Mouse (Mus musculus): ENCODE results near the gene Zfp831.

Gene Zfp831

GRCm38 (mm10) chr2:174727114-174727823, 83.9 kb downstream of the Zfp831 start:
- DNase-seq (ENCODE audit: low read depth, low spot score), result no peak

DNA sequence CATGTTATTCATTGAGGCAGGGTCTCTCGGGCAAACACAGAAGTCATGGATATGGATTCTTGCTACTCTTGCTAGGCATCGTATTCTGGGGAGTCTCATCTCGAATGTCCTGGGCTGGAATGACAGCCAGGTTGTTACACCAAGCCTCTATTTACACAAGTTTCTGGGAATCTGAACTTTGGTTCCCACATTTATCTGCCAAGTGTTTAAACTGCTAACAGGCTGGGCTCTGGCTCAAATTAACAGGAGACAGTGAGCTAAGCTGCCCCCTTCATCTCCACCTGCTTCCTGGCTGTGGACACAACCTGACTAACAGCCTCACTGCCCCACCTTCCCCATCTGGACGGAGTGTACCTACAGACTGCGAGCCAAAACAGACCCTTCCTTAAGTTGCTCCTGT, 88.6 kb downstream of the Zfp831 start:
- DNase-seq (ENCODE audit: low read depth, low spot score), result no peak

DNA sequence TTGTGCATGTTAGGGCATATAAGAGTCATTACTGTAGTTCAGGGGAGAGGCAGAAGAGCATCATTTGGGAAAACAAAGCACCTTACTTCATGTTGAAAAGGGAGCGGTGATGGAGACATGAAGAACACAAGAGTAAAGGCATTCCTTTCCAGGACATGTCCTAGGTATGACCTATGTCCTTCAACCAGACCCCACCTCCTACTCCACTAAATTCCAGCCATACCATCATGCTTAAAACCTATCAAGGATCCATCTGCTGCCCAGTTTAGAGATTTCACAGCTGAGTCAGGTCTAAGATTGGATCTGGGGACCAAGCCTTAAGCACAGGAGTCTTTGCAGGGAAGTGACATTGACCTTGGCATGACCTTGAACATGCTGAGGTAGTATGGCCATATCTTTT, 91.9 kb downstream of the Zfp831 start:
- DNase-seq (ENCODE audit: low read depth, low spot score), result no peak

DNA sequence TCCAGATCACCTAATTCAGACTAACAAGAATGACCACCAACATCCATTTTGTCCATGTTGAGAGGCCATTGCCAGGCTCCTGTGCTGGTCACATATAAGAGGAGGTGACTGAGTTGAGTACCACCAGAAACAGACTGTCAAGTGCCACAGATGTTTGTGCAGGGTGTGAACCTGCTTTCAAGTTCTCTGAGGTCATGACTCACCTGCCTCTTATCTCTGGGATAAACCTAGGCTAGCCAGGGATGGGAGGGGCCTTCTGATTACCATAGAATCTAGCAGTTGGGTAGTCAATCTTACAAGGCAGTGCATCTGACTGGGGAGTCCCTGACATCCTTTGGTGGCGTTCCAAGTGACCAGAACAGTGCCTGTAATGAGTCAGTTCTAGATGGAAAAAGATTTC, 103.8 kb downstream of the Zfp831 start:
- DNase-seq (ENCODE audit: low read depth, low spot score), result no peak

- DNase-seq (ENCODE audit: low read depth, low spot score), result peak; percentile 9
These were observed 105.0 kb downstream of the Zfp831 start for GRCm38 (mm10) chr2:174748381-174748780.

DNA sequence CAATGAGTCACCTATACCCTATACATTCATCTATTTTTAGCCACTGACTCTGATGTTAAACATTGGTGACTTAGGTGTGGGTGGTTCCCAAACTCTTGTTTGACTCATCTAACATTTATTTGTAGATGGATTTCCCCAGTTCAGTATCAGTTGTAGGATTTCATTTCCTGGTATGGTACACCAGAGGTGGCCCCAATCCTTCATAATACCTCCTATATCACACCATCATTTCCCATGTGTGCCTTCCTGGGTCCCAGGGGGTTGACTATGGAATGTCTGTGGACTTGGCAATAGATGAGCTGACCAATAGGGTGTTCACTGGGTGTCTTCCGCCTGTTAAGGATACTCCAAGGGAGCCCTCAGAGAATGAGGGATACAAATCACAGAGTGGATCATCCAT, 109.9 kb downstream of the Zfp831 start:
- no peak for DNase-seq (ENCODE audit: low read depth, low spot score)

GRCm38 (mm10) chr2:174754231-174754630, 110.9 kb downstream of the Zfp831 start:
- DNase-seq (ENCODE audit: low read depth, low spot score), result no peak

DNA sequence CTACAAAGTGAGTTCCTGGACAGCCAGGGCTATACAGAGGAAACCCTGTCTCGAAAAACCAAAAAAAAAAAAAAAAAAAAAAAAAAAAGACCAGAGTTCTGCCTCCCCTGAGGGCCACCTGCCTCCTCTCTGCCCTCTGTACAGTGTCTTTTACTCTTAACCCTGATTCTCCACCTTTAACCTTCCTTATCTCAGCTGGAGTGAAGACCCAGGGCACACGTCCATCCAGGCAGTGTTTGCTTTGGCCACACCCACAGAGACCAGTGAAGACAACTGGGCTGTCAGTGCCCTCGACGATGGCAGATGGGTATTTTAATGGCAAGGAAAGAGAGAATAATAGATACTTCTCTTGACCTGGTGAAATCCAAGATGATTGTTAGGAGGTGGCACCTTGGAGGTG, 115.9 kb downstream of the Zfp831 start:
- DNase-seq (ENCODE audit: low read depth, low spot score), result no peak

Measured in A20 (cell line).